Mouse (Mus musculus): ENCODE measurements around the gene Farp1. TPM values are rescaled to one million over a fixed set of nuclear protein-coding genes. Genes with fewer than 3 reads are reported as not detected.

Farp1 gene
- polyA plus RNA-seq, 1 experiment from 2014 or later = 19.1 TPM

DNA sequence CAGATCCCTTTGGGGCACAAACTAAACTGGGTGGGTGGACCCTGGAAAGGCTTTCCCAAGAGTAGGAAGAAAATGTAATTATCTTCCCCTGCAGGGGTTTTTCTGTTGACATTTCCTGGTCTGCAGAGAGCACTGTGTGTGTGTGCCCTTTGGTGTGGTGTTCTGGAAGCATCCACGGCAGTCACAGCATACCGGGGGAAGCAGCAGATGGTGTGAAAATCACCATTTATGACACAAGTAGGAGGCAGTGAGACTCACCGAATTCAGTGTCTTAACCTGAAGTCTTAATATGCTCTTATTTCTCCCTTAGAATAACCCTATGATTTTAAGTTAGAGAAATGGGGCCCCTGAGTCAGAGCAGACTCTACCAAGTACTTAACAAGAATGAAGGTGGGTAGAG, 133.7 kb downstream of the Farp1 start:
- Histone ChIP-seq H3K4me2 (ENCODE audit: low read length) (no peak overlapping the region), H3K4me1 (ENCODE audit: control insufficient read depth in 2 of 2, insufficient read depth in 2 of 2, low read length in 2 of 2) (peaks cover 13 to 26% of the 10 kb centered on the region in 2 experiments), H3K9ac (ENCODE audit: low read length) (no peak overlapping the region), H3K27ac (replicated peaks in 1 of 2; ENCODE audit: control insufficient read depth in 1 of 2, insufficient read depth in 1 of 2, low read depth in 2 of 2, low read length in 2 of 2) (no peak overlapping the region), H3K27me3 (ENCODE audit: control insufficient read depth, insufficient read depth, low read length) (no peaks in the 10 kb centered on the region), H3K36me3 (ENCODE audit: control insufficient read depth, insufficient read depth, low read length) (0 out of 2 replicates have a peak, but pooled peaks cover 2% of the 10 kb centered on the region), H3K4me3 (ENCODE audit: control insufficient read depth in 1 of 2, insufficient read depth in 1 of 2, low read depth in 1 of 2, low read length in 2 of 2) (no peak overlapping the region), H3K9me3 (ENCODE audit: control insufficient read depth, low read length) (no peaks in the 10 kb centered on the region)
- WGBS = 81% methylated on average over 3 of the region's 3 CpGs
- no peak for ATAC-seq (ENCODE audit: insufficient number of reproducible peaks, insufficient read depth, low FRiP score, low read depth)

DNA sequence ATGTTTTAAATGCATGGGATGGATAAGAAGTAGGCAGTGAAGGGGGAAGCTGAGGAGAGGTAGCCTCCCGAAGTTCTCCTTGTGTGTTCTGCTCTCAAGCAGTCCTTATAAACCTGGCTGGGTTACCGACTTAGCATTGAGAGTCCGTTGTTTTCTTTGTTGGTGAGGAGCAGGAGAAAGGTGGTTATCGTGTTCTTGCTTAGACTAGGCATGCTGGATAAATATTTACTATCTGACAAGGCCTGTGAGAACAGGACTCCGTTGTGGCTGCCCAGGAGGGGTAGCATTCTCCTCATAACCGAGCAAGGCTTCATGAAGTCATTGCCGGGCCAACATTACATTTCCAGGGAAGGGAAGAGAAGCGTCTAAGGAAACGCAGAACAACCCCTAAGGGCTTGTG, 135.3 kb downstream of the Farp1 start:
- no peak overlapping the region for H3K9ac ChIP-seq (ENCODE audit: low read length)
- no peaks in the 10 kb centered on the region for H3K27me3 ChIP-seq (ENCODE audit: control insufficient read depth, insufficient read depth, low read length)
- peaks cover 14 to 23% of the 10 kb centered on the region in 2 experiments for H3K4me1 ChIP-seq (ENCODE audit: control insufficient read depth in 2 of 2, insufficient read depth in 2 of 2, low read length in 2 of 2)
- no peaks in the 10 kb centered on the region for H3K9me3 ChIP-seq (ENCODE audit: control insufficient read depth, low read length)
- no peak overlapping the region for H3K4me2 ChIP-seq (ENCODE audit: low read length)
- no peak for ATAC-seq (ENCODE audit: insufficient number of reproducible peaks, insufficient read depth, low FRiP score, low read depth)
- H3K4me3 ChIP-seq (ENCODE audit: control insufficient read depth in 1 of 2, insufficient read depth in 1 of 2, low read depth in 1 of 2, low read length in 2 of 2) = no peak overlapping the region
- 56% methylated on average over 9 of the region's 9 CpGs for WGBS
- no peak overlapping the region for H3K27ac ChIP-seq (replicated peaks in 1 of 2; ENCODE audit: control insufficient read depth in 1 of 2, insufficient read depth in 1 of 2, low read depth in 2 of 2, low read length in 2 of 2)
- 0 out of 2 replicates have a peak, but pooled peaks cover 4% of the 10 kb centered on the region for H3K36me3 ChIP-seq (ENCODE audit: control insufficient read depth, insufficient read depth, low read length)

DNA sequence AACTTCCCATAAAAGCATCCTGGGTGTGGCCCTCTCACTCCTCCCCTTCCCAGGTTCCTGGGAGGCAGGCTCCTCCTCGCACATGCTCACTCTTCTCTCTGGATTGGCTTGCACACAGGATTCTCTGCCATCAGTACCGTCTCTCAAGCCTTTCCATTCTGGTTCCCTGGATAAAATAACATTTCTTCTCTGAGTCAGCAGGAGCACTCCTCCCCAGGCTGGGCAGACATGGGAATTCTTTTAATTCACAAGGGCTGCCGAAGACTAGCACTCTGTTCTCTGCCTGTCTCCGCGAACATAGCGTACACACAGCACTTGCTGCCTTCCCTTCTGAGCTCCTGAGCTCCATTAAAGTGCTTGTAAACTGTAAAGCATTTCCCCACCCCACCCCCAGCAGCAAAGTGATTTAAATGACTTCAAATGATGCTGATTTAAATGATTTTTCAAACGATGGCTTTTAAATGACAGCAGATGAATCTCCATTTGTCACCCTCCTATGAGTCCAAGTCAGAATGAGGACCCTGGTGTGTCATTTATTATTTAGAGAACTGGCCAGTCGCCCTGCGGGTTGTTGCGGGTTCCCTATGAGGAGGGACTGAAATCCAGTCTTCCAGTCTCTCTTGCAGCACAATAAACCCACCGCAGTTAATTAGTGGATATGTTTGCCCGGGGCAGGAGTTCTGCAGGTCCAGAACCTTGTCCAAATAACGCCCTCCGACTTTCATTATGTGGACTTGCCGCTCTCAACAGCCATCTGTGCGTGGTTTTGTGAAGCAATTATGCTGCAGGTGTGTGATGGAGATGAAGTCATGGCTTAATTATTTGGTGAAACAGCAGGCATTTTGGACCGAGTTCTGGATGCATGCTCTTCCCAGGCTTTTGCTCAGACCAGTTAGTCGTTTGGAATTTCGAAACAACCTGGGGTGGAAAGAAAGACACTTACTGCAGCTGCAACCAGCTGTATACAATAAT, 137.4 kb downstream of the Farp1 start:
- ATAC-seq (ENCODE audit: insufficient number of reproducible peaks, insufficient read depth, low FRiP score, low read depth) = no peak
- Histone ChIP-seq H3K9me3 (ENCODE audit: control insufficient read depth, low read length) (no peaks in the 10 kb centered on the region), H3K9ac (ENCODE audit: low read length) (no peak overlapping the region), H3K4me2 (ENCODE audit: low read length) (no peak overlapping the region), H3K4me1 (ENCODE audit: control insufficient read depth in 2 of 2, insufficient read depth in 2 of 2, low read length in 2 of 2) (peaks cover 12 to 15% of the 10 kb centered on the region in 2 experiments; a peak in 3 of 4 replicates), H3K27ac (replicated peaks in 1 of 2; ENCODE audit: control insufficient read depth in 1 of 2, insufficient read depth in 1 of 2, low read depth in 2 of 2, low read length in 2 of 2) (no peak overlapping the region), H3K36me3 (ENCODE audit: control insufficient read depth, insufficient read depth, low read length) (0 out of 2 replicates have a peak, but pooled peaks cover 8% of the 10 kb centered on the region), H3K27me3 (ENCODE audit: control insufficient read depth, insufficient read depth, low read length) (no peaks in the 10 kb centered on the region), H3K4me3 (ENCODE audit: control insufficient read depth in 1 of 2, insufficient read depth in 1 of 2, low read depth in 1 of 2, low read length in 2 of 2) (no peak overlapping the region)
- 80% methylated on average over 19 of the region's 19 CpGs for WGBS

DNA sequence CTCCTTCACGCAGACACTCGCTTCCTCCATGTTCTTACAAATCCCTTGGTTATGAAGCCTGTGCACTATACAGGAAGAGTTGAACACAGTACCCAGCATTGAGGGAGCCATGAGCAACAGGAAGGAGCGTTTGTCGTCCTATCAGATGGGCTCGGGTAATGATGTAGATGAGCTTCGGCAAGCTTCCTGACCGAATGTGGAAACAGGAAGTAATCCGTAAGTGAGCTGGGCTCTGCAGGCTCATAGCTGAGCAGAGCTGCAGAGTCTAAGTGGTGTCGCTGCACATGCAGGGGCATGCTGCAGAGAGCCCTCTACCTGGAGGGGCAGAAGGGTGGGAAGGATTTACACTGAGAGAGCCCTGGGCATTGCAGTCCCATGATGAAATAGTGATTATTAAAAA, 140.4 kb downstream of the Farp1 start:
- peak; percentile 43 for ATAC-seq (ENCODE audit: insufficient number of reproducible peaks, insufficient read depth, low FRiP score, low read depth)
- H3K4me2 ChIP-seq (ENCODE audit: low read length) = no peak overlapping the region
- WGBS = 66% methylated on average over 9 of the region's 9 CpGs
- 0 out of 2 replicates have a peak, but pooled peaks cover 8% of the 10 kb centered on the region for H3K36me3 ChIP-seq (ENCODE audit: control insufficient read depth, insufficient read depth, low read length)
- no peak overlapping the region for H3K4me3 ChIP-seq (ENCODE audit: control insufficient read depth in 1 of 2, insufficient read depth in 1 of 2, low read depth in 1 of 2, low read length in 2 of 2)
- H3K9me3 ChIP-seq (ENCODE audit: control insufficient read depth, low read length) = no peaks in the 10 kb centered on the region
- H3K9ac ChIP-seq (ENCODE audit: low read length) = no peak overlapping the region
- H3K4me1 ChIP-seq (ENCODE audit: control insufficient read depth in 2 of 2, insufficient read depth in 2 of 2, low read length in 2 of 2) = peaks cover 12 to 15% of the 10 kb centered on the region in 2 experiments; a peak in 3 of 4 replicates
- H3K27me3 ChIP-seq (ENCODE audit: control insufficient read depth, insufficient read depth, low read length) = no peaks in the 10 kb centered on the region
- H3K27ac ChIP-seq (replicated peaks in 1 of 2; ENCODE audit: control insufficient read depth in 1 of 2, insufficient read depth in 1 of 2, low read depth in 2 of 2, low read length in 2 of 2) = no peak overlapping the region

DNA sequence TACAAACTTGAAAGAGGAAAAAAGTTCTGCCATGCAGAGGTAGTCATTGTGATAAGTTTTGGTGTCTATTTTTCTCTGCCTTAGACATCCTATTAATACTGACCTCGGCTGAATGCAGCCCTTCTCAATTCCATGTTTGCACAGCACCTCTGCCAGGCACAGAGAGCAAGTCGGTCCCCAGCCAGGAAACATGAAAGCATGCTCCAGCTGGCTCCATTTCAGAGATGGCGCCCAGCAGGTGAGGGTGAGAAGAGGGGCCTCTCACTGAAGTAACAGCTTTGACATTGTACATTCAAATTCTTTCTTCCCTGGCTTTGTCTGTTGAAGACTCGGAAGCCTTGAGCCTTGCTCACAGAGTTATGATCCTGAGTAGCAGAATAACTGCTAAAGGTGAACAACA, 140.9 kb downstream of the Farp1 start:
- H3K4me3 ChIP-seq (ENCODE audit: control insufficient read depth in 1 of 2, insufficient read depth in 1 of 2, low read depth in 1 of 2, low read length in 2 of 2) = no peak overlapping the region
- no peak overlapping the region for H3K9ac ChIP-seq (ENCODE audit: low read length)
- no peaks in the 10 kb centered on the region for H3K27me3 ChIP-seq (ENCODE audit: control insufficient read depth, insufficient read depth, low read length)
- H3K27ac ChIP-seq (replicated peaks in 1 of 2; ENCODE audit: control insufficient read depth in 1 of 2, insufficient read depth in 1 of 2, low read depth in 2 of 2, low read length in 2 of 2) = no peak overlapping the region
- no peak overlapping the region for H3K4me2 ChIP-seq (ENCODE audit: low read length)
- H3K36me3 ChIP-seq (ENCODE audit: control insufficient read depth, insufficient read depth, low read length) = 0 out of 2 replicates have a peak, but pooled peaks cover 8% of the 10 kb centered on the region
- H3K4me1 ChIP-seq (ENCODE audit: control insufficient read depth in 2 of 2, insufficient read depth in 2 of 2, low read length in 2 of 2) = peaks cover 11 to 12% of the 10 kb centered on the region in 2 experiments; a peak in 3 of 4 replicates
- no peaks in the 10 kb centered on the region for H3K9me3 ChIP-seq (ENCODE audit: control insufficient read depth, low read length)
- WGBS = 64% methylated on average over 4 of the region's 4 CpGs
- no peak for ATAC-seq (ENCODE audit: insufficient number of reproducible peaks, insufficient read depth, low FRiP score, low read depth)

DNA sequence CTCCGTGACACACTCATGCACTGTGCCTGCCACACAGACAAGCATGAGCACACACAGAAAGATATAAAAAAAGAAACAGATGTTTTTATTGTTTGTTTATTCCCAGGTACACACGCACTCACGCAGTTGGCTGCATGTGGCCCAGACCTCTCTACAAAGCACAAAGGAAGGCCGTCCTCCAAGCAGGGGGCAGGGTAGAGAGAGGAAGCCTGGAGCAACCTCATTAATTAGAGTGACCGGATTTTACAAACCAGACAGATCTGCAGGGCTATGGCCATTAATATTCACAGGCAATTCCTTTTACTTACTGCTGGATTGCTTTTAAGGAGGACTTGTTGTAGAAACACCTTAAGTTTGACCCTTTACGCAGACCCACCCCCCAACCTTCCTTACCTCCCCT, 142.9 kb downstream of the Farp1 start:
- Histone ChIP-seq H3K27ac (replicated peaks in 1 of 2; ENCODE audit: control insufficient read depth in 1 of 2, insufficient read depth in 1 of 2, low read depth in 2 of 2, low read length in 2 of 2) (no peak overlapping the region), H3K27me3 (ENCODE audit: control insufficient read depth, insufficient read depth, low read length) (no peaks in the 10 kb centered on the region), H3K36me3 (ENCODE audit: control insufficient read depth, insufficient read depth, low read length) (0 out of 2 replicates have a peak, but pooled peaks cover 8% of the 10 kb centered on the region), H3K9ac (ENCODE audit: low read length) (no peak overlapping the region), H3K4me1 (ENCODE audit: control insufficient read depth in 2 of 2, insufficient read depth in 2 of 2, low read length in 2 of 2) (peaks cover 4 to 11% of the 10 kb centered on the region in 2 experiments; a peak in 2 of 4 replicates), H3K9me3 (ENCODE audit: control insufficient read depth, low read length) (no peaks in the 10 kb centered on the region), H3K4me2 (ENCODE audit: low read length) (no peak overlapping the region), H3K4me3 (ENCODE audit: control insufficient read depth in 1 of 2, insufficient read depth in 1 of 2, low read depth in 1 of 2, low read length in 2 of 2) (no peak overlapping the region)
- WGBS = 92% methylated on average over 6 of the region's 6 CpGs
- ATAC-seq (ENCODE audit: insufficient number of reproducible peaks, insufficient read depth, low FRiP score, low read depth) = no peak

DNA sequence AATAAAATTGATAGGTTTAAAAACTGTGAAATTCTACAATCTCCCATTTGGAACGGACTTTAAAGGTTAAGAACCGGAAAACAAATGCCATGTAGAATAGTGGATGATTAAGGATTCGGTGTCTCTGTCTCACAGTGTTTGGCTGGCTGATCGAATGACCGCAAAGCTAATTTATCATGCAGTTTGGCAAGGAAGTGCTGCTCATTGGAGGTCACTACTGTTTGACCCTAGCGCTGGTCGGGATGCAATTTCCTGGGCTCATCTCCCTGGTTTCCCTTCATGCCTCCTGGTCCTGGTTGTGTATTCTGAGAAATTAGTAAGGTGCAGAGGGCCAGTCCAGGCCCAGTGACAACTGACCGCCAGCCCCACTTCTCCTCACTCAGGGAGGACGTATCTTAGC, 145.6 kb downstream of the Farp1 start:
- 87% methylated on average over 9 of the region's 9 CpGs for WGBS
- no peak overlapping the region for H3K9ac ChIP-seq (ENCODE audit: low read length)

More for the DNA sequence above, 145.6 kb downstream of the Farp1 start:
- Histone ChIP-seq H3K4me2 (ENCODE audit: low read length) (no peak overlapping the region), H3K4me3 (ENCODE audit: control insufficient read depth in 1 of 2, insufficient read depth in 1 of 2, low read depth in 1 of 2, low read length in 2 of 2) (no peak overlapping the region), H3K27me3 (ENCODE audit: control insufficient read depth, insufficient read depth, low read length) (no peaks in the 10 kb centered on the region), H3K36me3 (ENCODE audit: control insufficient read depth, insufficient read depth, low read length) (0 out of 2 replicates have a peak, but pooled peaks cover 4% of the 10 kb centered on the region), H3K9me3 (ENCODE audit: control insufficient read depth, low read length) (no peaks in the 10 kb centered on the region), H3K4me1 (ENCODE audit: control insufficient read depth in 2 of 2, insufficient read depth in 2 of 2, low read length in 2 of 2) (peaks cover 2 to 4% of the 10 kb centered on the region in 2 experiments; a peak in 2 of 4 replicates), H3K27ac (replicated peaks in 1 of 2; ENCODE audit: control insufficient read depth in 1 of 2, insufficient read depth in 1 of 2, low read depth in 2 of 2, low read length in 2 of 2) (no peak overlapping the region)
- ATAC-seq (ENCODE audit: insufficient number of reproducible peaks, insufficient read depth, low FRiP score, low read depth) = no peak

Data from heart, embryonic 14.5 days (tissue).